Mouse (Mus musculus): ENCODE results near the gene Gm11027. TPM values are rescaled to one million over a fixed set of nuclear protein-coding genes. Genes with fewer than 3 reads are reported as not detected.
"Not testable (repeated sequence)": the region's sequence is repeated elsewhere in the genome, so short reads cannot be mapped to it uniquely, and the experiment has no call there.

Gm11027 gene
- not detected in 2 replicates for polyA plus RNA-seq (2012)

GRCm38 (mm10) chr12:116275086-116275485 is at the start of gene Gm11027:
Gene Gm11027, plus strand, starts transcription at chr12:116275386.
- H3K9me3 ChIP-seq (ENCODE audit: control insufficient read depth, low read length); H3K27me3 ChIP-seq (ENCODE audit: control insufficient read depth); H3K36me3 ChIP-seq (ENCODE audit: control insufficient read depth); H3K4me3 ChIP-seq (replicated peaks): not testable (repeated sequence)
- H3K4me1 ChIP-seq (ENCODE audit: control insufficient read depth): peaks cover 54% of the 10 kb centered on the region

DNA sequence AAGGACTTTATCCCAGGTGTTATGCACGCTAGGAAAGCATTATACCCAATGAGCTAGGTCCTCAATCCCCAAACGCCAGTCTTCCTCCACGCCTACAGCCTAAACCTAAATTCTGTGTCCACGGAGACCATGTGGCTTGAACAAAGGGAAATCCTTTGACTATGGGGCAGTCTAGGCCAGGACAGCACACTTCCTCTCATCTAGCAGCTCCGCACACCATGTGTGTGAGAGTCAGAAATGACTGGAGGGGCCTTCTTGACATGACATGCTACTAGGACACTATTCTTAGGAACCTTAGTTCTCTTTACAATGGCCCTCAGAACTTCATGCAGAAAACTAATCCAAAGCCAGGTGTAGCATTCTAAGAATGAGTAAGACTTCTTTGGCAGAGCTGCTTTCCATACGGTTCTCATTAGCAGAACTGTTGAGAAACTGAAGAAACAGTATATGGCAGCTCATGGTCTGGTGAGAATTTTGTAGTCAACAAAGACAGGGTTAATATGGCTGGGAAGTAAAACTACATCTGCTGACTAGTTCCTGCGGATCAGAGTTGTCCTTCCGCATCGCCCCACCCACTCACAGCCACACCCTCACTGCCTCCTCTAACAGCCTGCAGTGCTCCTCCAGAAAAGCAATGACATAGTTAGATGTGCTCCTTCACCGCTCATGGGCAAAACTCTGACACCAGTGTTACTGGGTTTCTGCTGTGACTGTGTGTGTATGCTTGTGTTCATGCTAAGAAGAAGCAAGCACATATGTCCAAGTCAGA is 48.7 kb upstream of the Gm11027 start:
- Histone ChIP-seq H3K4me1 (ENCODE audit: control insufficient read depth) (peaks cover 2% of the 10 kb centered on the region; the same call in 1 of the 2 replicates), H3K4me3 (replicated peaks) (no peak overlapping the region), H3K27me3 (ENCODE audit: control insufficient read depth) (no peaks in the 10 kb centered on the region), H3K36me3 (ENCODE audit: control insufficient read depth) (peaks cover 12% of the 10 kb centered on the region), H3K9me3 (ENCODE audit: control insufficient read depth, low read length) (no peaks in the 10 kb centered on the region)
- TF ChIP-seq GATA1 (IDR thresholded peaks at IDR 0.05; ENCODE audit: low read length) (no peak), TAL1 (IDR thresholded peaks at IDR 0.05; ENCODE audit: low read length) (no peak)

- TF ChIP-seq GATA1 (IDR thresholded peaks at IDR 0.05; ENCODE audit: low read length): no peak
- TF ChIP-seq TAL1 (IDR thresholded peaks at IDR 0.05; ENCODE audit: low read length): no peak
- peaks cover 2% of the 10 kb centered on the region; the same call in 1 of the 2 replicates for H3K4me1 ChIP-seq (ENCODE audit: control insufficient read depth)
- H3K27me3 ChIP-seq (ENCODE audit: control insufficient read depth): no peaks in the 10 kb centered on the region
- peaks cover 7% of the 10 kb centered on the region for H3K36me3 ChIP-seq (ENCODE audit: control insufficient read depth)
- no peak overlapping the region for H3K4me3 ChIP-seq (replicated peaks)
- no peaks in the 10 kb centered on the region for H3K9me3 ChIP-seq (ENCODE audit: control insufficient read depth, low read length)
These were observed 45.7 kb upstream of the Gm11027 start for GRCm38 (mm10) chr12:116229451-116229850.

GRCm38 (mm10) chr12:116231612-116232011 is 43.6 kb upstream of the Gm11027 start:
- Histone ChIP-seq H3K4me1 (ENCODE audit: control insufficient read depth) (peaks cover 3% of the 10 kb centered on the region; the same call in 1 of the 2 replicates), H3K27me3 (ENCODE audit: control insufficient read depth) (no peaks in the 10 kb centered on the region), H3K36me3 (ENCODE audit: control insufficient read depth) (peaks cover 2% of the 10 kb centered on the region), H3K9me3 (ENCODE audit: control insufficient read depth, low read length) (no peaks in the 10 kb centered on the region), H3K4me3 (replicated peaks) (no peak overlapping the region)
- TF ChIP-seq GATA1 (IDR thresholded peaks at IDR 0.05; ENCODE audit: low read length) (no peak), TAL1 (IDR thresholded peaks at IDR 0.05; ENCODE audit: low read length) (no peak)

DNA sequence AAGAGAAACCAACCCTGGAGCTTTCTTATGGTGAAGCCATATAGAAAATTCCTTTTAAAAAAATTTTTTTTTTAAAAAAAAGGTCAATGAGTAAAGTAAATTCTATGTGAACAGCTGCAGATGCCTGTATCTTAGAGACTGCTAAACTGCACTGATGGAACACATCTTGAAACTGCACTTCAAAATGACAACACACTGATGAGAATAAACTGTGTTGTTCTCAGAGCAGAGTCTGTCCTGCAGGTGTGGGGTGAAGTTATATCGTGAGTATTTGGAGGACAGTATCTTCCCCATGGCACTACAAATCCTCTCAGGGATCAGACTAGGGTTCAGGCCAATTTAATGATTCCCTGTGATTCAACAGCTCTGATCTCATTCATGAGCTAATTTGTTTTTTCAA is 43.1 kb upstream of the Gm11027 start:
- H3K4me3 ChIP-seq (replicated peaks): no peak overlapping the region
- H3K4me1 ChIP-seq (ENCODE audit: control insufficient read depth): peaks cover 2% of the 10 kb centered on the region; the same call in 1 of the 2 replicates
- no peaks in the 10 kb centered on the region for H3K9me3 ChIP-seq (ENCODE audit: control insufficient read depth, low read length)
- H3K36me3 ChIP-seq (ENCODE audit: control insufficient read depth): peaks cover 2% of the 10 kb centered on the region
- TF ChIP-seq GATA1 (IDR thresholded peaks at IDR 0.05; ENCODE audit: low read length): no peak
- TF ChIP-seq TAL1 (IDR thresholded peaks at IDR 0.05; ENCODE audit: low read length): no peak
- H3K27me3 ChIP-seq (ENCODE audit: control insufficient read depth): no peaks in the 10 kb centered on the region

- Histone ChIP-seq H3K9me3 (ENCODE audit: control insufficient read depth, low read length) (no peaks in the 10 kb centered on the region), H3K27me3 (ENCODE audit: control insufficient read depth) (no peaks in the 10 kb centered on the region), H3K4me3 (replicated peaks) (no peak overlapping the region), H3K36me3 (ENCODE audit: control insufficient read depth) (no peaks in the 10 kb centered on the region), H3K4me1 (ENCODE audit: control insufficient read depth) (peaks cover 2% of the 10 kb centered on the region; the same call in 1 of the 2 replicates)
- TF ChIP-seq TAL1 (IDR thresholded peaks at IDR 0.05; ENCODE audit: low read length) (no peak), GATA1 (IDR thresholded peaks at IDR 0.05; ENCODE audit: low read length) (no peak)
These were observed 39.8 kb upstream of the Gm11027 start for GRCm38 (mm10) chr12:116235356-116235755.

- no peaks in the 10 kb centered on the region for H3K9me3 ChIP-seq (ENCODE audit: control insufficient read depth, low read length)
- H3K4me1 ChIP-seq (ENCODE audit: control insufficient read depth): peaks cover 2% of the 10 kb centered on the region; the same call in 1 of the 2 replicates
- TF ChIP-seq GATA1 (IDR thresholded peaks at IDR 0.05; ENCODE audit: low read length) (no peak), TAL1 (IDR thresholded peaks at IDR 0.05; ENCODE audit: low read length) (no peak)
- H3K27me3 ChIP-seq (ENCODE audit: control insufficient read depth): no peaks in the 10 kb centered on the region
- H3K4me3 ChIP-seq (replicated peaks): no peak overlapping the region
- H3K36me3 ChIP-seq (ENCODE audit: control insufficient read depth): no peaks in the 10 kb centered on the region
These were observed 38.5 kb upstream of the Gm11027 start for GRCm38 (mm10) chr12:116236658-116237057.

- H3K36me3 ChIP-seq (ENCODE audit: control insufficient read depth): no peaks in the 10 kb centered on the region; the same call in 1 of the 2 replicates
- H3K27me3 ChIP-seq (ENCODE audit: control insufficient read depth): no peaks in the 10 kb centered on the region
- peaks cover 2% of the 10 kb centered on the region; the same call in 1 of the 2 replicates for H3K4me1 ChIP-seq (ENCODE audit: control insufficient read depth)
- no peak overlapping the region for H3K4me3 ChIP-seq (replicated peaks)
- TF ChIP-seq GATA1 (IDR thresholded peaks at IDR 0.05; ENCODE audit: low read length) (no peak), TAL1 (IDR thresholded peaks at IDR 0.05; ENCODE audit: low read length) (no peak)
- no peaks in the 10 kb centered on the region for H3K9me3 ChIP-seq (ENCODE audit: control insufficient read depth, low read length)
These were observed 36.8 kb upstream of the Gm11027 start for GRCm38 (mm10) chr12:116238370-116238769.

- Histone ChIP-seq H3K36me3 (ENCODE audit: control insufficient read depth) (no peaks in the 10 kb centered on the region; the same call in 1 of the 2 replicates), H3K4me1 (ENCODE audit: control insufficient read depth) (peaks cover 2% of the 10 kb centered on the region; the same call in 1 of the 2 replicates), H3K4me3 (replicated peaks) (no peak overlapping the region), H3K27me3 (ENCODE audit: control insufficient read depth) (no peaks in the 10 kb centered on the region), H3K9me3 (ENCODE audit: control insufficient read depth, low read length) (no peaks in the 10 kb centered on the region)
- no peak for TF ChIP-seq TAL1 (IDR thresholded peaks at IDR 0.05; ENCODE audit: low read length)
- TF ChIP-seq GATA1 (IDR thresholded peaks at IDR 0.05; ENCODE audit: low read length): no peak
These were observed 36.4 kb upstream of the Gm11027 start for GRCm38 (mm10) chr12:116238803-116239202.
